Mouse (Mus musculus) ES-Bruce4 (cell line): ENCODE results near the gene Gm13762.

ENCODE experiments used
- CTCF ChIP-seq: IDR thresholded peaks from one replicate; pipeline ENCODE4 v1.8.1; 2011; ENCODE audit warnings: low read depth, low read length
- EP300 ChIP-seq: IDR thresholded peaks from 2 replicates; pipeline ENCODE4 v1.6.1; 2011; ENCODE audit warnings: low read depth, low read length; ENCODE audit not compliant: insufficient read depth

DNA sequence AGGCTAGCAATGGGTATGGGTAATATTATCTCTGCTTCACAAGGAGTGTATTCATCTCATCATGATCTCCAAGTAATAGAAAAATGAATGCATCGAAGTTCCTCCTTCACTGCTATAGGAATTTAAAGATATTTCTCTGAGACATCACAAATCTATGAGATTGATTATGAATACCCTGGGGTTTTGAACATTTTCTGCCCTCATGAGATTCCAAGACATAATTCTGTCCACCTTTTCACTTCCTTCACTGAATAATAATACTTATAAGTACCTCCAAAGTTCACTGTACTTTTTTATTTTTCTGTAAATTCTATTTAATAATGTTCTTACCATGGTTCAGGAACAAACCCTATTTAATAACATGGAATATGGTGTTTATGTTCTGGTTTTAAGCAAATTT is at the start of gene Gm13762:
- TF ChIP-seq EP300 (no peak), CTCF (no peak)
